Mouse (Mus musculus): ENCODE results near the gene Ifna15. TPM values are rescaled to one million over a fixed set of nuclear protein-coding genes. Genes with fewer than 3 reads are reported as not detected.

The Ifna15 gene
- polyA plus RNA-seq, 1 experiment from 2014 or later: not detected

DNA sequence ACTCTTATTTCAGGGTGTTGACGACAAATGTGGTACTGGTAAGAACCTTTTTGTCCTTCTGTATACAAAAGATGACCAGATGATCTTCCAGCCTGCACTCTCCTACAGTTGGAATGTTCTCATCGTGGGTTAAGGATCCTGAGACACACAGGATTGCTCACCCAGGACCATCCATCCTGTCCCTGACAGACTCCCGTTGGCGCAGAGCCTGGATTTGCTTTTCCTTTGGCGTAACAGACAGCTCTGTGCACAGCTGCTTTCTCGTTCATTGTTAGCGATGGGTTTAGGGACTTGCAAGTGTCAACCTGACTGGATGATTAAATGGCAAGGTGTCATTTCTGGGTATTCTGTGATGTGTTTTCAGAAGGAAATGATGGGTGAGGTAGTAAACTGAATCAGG is 21.4 kb downstream of the Ifna15 start:
- Histone ChIP-seq H3K27ac (ENCODE audit: low read length) (peak overlapping the region; percentile 56; the same call in 1 of the 2 replicates), H3K9me3 (ENCODE audit: control insufficient read depth, low read length) (no peaks in the 10 kb centered on the region), H3K9ac (ENCODE audit: low read length) (no peak overlapping the region), H3K4me2 (ENCODE audit: low read depth, low read length) (no peak overlapping the region; the same call in 1 of the 2 replicates), H3K36me3 (ENCODE audit: control insufficient read depth, insufficient read depth, low read length) (no peaks in the 10 kb centered on the region), H3K4me1 (replicated peaks; ENCODE audit: control insufficient read depth, insufficient read depth, low read length) (peaks cover 10% of the 10 kb centered on the region), H3K27me3 (ENCODE audit: control insufficient read depth, insufficient read depth, low read depth, low read length) (no peaks in the 10 kb centered on the region), H3K4me3 (ENCODE audit: low read length) (no peak overlapping the region)
- WGBS: 27% methylated on average over 7 of the region's 7 CpGs
- peak; percentile 73 for ATAC-seq (ENCODE audit: low read depth)

DNA sequence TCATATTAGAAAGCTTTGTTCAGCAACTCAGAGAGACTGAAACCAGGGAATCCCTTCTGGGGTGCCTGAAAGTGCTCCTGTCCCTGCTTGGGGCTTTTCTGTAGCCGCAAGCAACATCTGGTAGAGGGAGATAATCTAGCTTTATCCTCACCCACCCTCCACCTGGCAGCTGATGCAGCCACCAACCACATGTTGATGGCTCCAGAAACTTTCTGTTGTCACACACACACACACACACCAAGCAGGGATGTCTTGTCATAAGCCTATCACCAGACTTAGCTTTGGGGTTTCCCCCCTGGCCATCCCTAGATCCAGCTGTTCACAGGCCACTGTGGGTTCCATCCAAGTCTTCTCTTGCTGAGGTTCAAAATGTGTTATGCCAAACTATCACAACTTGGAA is 22.3 kb downstream of the Ifna15 start:
- H3K27me3 ChIP-seq (ENCODE audit: control insufficient read depth, insufficient read depth, low read depth, low read length): no peaks in the 10 kb centered on the region
- H3K4me1 ChIP-seq (replicated peaks; ENCODE audit: control insufficient read depth, insufficient read depth, low read length): peaks cover 10% of the 10 kb centered on the region
- H3K27ac ChIP-seq (ENCODE audit: low read length): no peak overlapping the region
- H3K4me2 ChIP-seq (ENCODE audit: low read depth, low read length): no peak overlapping the region
- H3K4me3 ChIP-seq (ENCODE audit: low read length): no peak overlapping the region
- H3K36me3 ChIP-seq (ENCODE audit: control insufficient read depth, insufficient read depth, low read length): no peaks in the 10 kb centered on the region
- 94% methylated on average over 1 of the region's 1 CpGs for WGBS
- H3K9me3 ChIP-seq (ENCODE audit: control insufficient read depth, low read length): no peaks in the 10 kb centered on the region
- no peak for ATAC-seq (ENCODE audit: low read depth)
- H3K9ac ChIP-seq (ENCODE audit: low read length): no peak overlapping the region

- Histone ChIP-seq H3K4me2 (ENCODE audit: low read depth, low read length) (no peak overlapping the region), H3K27ac (ENCODE audit: low read length) (no peak overlapping the region), H3K9me3 (ENCODE audit: control insufficient read depth, low read length) (no peaks in the 10 kb centered on the region), H3K9ac (ENCODE audit: low read length) (no peak overlapping the region), H3K4me3 (ENCODE audit: low read length) (no peak overlapping the region), H3K4me1 (replicated peaks; ENCODE audit: control insufficient read depth, insufficient read depth, low read length) (peaks cover 10% of the 10 kb centered on the region), H3K27me3 (ENCODE audit: control insufficient read depth, insufficient read depth, low read depth, low read length) (no peaks in the 10 kb centered on the region), H3K36me3 (ENCODE audit: control insufficient read depth, insufficient read depth, low read length) (no peaks in the 10 kb centered on the region)
- no peak for ATAC-seq (ENCODE audit: low read depth)
- WGBS: 59% methylated on average over 1 of the region's 1 CpGs
Observed at GRCm38 (mm10) chr4:88534903-88535302, 23.1 kb downstream of the Ifna15 start.

- Histone ChIP-seq H3K27ac (ENCODE audit: low read length) (no peak overlapping the region), H3K36me3 (ENCODE audit: control insufficient read depth, insufficient read depth, low read length) (no peaks in the 10 kb centered on the region), H3K27me3 (ENCODE audit: control insufficient read depth, insufficient read depth, low read depth, low read length) (no peaks in the 10 kb centered on the region), H3K9me3 (ENCODE audit: control insufficient read depth, low read length) (no peaks in the 10 kb centered on the region), H3K9ac (ENCODE audit: low read length) (no peak overlapping the region), H3K4me1 (replicated peaks; ENCODE audit: control insufficient read depth, insufficient read depth, low read length) (peaks cover 10% of the 10 kb centered on the region), H3K4me2 (ENCODE audit: low read depth, low read length) (no peak overlapping the region), H3K4me3 (ENCODE audit: low read length) (no peak overlapping the region)
- ATAC-seq (ENCODE audit: low read depth): no peak
- 95% methylated on average over 2 of the region's 2 CpGs for WGBS
Observed at GRCm38 (mm10) chr4:88533499-88533898, 24.5 kb downstream of the Ifna15 start.

GRCm38 (mm10) chr4:88530892-88531291 is 27.2 kb downstream of the Ifna15 start:
- Histone ChIP-seq H3K4me1 (replicated peaks; ENCODE audit: control insufficient read depth, insufficient read depth, low read length) (no peaks in the 10 kb centered on the region), H3K27ac (ENCODE audit: low read length) (no peak overlapping the region), H3K36me3 (ENCODE audit: control insufficient read depth, insufficient read depth, low read length) (no peaks in the 10 kb centered on the region), H3K4me2 (ENCODE audit: low read depth, low read length) (no peak overlapping the region), H3K4me3 (ENCODE audit: low read length) (no peak overlapping the region), H3K27me3 (ENCODE audit: control insufficient read depth, insufficient read depth, low read depth, low read length) (no peaks in the 10 kb centered on the region), H3K9ac (ENCODE audit: low read length) (no peak overlapping the region), H3K9me3 (ENCODE audit: control insufficient read depth, low read length) (no peaks in the 10 kb centered on the region)
- 48% methylated on average over 2 of the region's 2 CpGs for WGBS
- no peak for ATAC-seq (ENCODE audit: low read depth)

- Histone ChIP-seq H3K4me2 (ENCODE audit: low read depth, low read length) (no peak overlapping the region), H3K27ac (ENCODE audit: low read length) (no peak overlapping the region), H3K36me3 (ENCODE audit: control insufficient read depth, insufficient read depth, low read length) (no peaks in the 10 kb centered on the region), H3K9me3 (ENCODE audit: control insufficient read depth, low read length) (no peaks in the 10 kb centered on the region), H3K27me3 (ENCODE audit: control insufficient read depth, insufficient read depth, low read depth, low read length) (no peaks in the 10 kb centered on the region), H3K4me3 (ENCODE audit: low read length) (no peak overlapping the region), H3K9ac (ENCODE audit: low read length) (no peak overlapping the region), H3K4me1 (replicated peaks; ENCODE audit: control insufficient read depth, insufficient read depth, low read length) (no peaks in the 10 kb centered on the region)
- 80% methylated on average over 4 of the region's 4 CpGs for WGBS
- ATAC-seq (ENCODE audit: low read depth): no peak
Observed at GRCm38 (mm10) chr4:88530271-88530670, 27.8 kb downstream of the Ifna15 start.

DNA sequence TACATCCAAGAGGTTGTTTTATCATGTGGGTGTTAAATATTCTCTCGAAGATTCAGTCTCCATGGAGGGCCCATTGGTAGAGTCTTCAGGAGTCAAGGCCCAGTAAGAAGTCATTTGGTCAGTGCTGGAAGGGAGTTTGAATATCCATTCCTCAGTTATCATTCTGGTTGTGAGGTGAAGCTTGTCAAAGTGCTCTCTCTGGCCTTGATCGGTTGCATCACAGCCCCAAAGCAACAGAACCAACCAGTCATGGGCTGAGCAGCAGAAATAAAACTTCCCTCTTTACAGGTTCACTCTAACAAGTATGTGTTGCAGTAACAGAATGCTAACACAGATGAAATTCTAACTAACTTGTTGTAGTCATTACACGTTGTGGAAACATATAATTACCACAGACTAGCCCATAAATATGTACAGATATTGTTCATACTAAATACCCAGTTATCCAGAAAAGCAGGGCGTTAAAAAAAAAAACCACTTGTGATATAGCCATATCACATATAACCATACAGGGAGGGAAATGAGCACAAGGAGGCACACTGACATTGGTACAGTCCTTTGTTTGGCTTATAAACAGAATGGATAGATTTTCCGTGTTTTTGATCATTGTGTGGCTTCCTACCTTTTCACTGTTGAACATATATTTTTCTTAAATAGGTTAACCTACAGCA is 31.5 kb downstream of the Ifna15 start:
- WGBS: 76% methylated on average over 5 of the region's 5 CpGs
- Histone ChIP-seq H3K9me3 (ENCODE audit: control insufficient read depth, low read length) (no peaks in the 10 kb centered on the region), H3K36me3 (ENCODE audit: control insufficient read depth, insufficient read depth, low read length) (no peaks in the 10 kb centered on the region), H3K4me2 (ENCODE audit: low read depth, low read length) (no peak overlapping the region), H3K4me3 (ENCODE audit: low read length) (no peak overlapping the region), H3K9ac (ENCODE audit: low read length) (no peak overlapping the region), H3K27me3 (ENCODE audit: control insufficient read depth, insufficient read depth, low read depth, low read length) (no peaks in the 10 kb centered on the region), H3K4me1 (replicated peaks; ENCODE audit: control insufficient read depth, insufficient read depth, low read length) (no peaks in the 10 kb centered on the region), H3K27ac (ENCODE audit: low read length) (no peak overlapping the region)
- ATAC-seq (ENCODE audit: low read depth): no peak

- no peak for ATAC-seq (ENCODE audit: low read depth)
- no peaks in the 10 kb centered on the region for H3K4me1 ChIP-seq (replicated peaks; ENCODE audit: control insufficient read depth, insufficient read depth, low read length)
- 74% methylated on average over 3 of the region's 3 CpGs for WGBS
- H3K27me3 ChIP-seq (ENCODE audit: control insufficient read depth, insufficient read depth, low read depth, low read length): no peaks in the 10 kb centered on the region
- no peak overlapping the region for H3K4me3 ChIP-seq (ENCODE audit: low read length)
- no peak overlapping the region for H3K4me2 ChIP-seq (ENCODE audit: low read depth, low read length)
- no peak overlapping the region for H3K9ac ChIP-seq (ENCODE audit: low read length)
- no peaks in the 10 kb centered on the region for H3K9me3 ChIP-seq (ENCODE audit: control insufficient read depth, low read length)
- H3K27ac ChIP-seq (ENCODE audit: low read length): no peak overlapping the region
- H3K36me3 ChIP-seq (ENCODE audit: control insufficient read depth, insufficient read depth, low read length): no peaks in the 10 kb centered on the region
Observed at GRCm38 (mm10) chr4:88525393-88525792, 32.7 kb downstream of the Ifna15 start.

DNA sequence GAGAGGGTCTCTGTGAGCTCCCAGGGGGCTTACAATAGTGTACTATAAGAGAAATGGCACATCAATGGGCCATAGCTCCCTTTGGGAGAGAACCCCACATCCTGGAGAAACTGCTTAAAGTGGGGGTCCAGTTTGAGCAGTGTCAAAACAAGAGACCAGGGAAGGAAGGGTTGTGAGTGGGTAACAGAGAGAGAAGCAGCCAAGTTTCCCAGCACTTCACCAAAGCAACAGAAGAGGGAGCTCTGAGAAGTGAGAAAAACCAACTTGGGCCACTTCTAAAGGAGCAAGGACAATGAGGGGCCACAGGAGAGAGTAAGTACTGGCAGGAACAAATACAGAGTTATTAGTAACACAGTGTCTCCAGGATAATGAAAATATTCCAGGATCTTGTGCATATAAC is 34.8 kb downstream of the Ifna15 start:
- no peaks in the 10 kb centered on the region for H3K9me3 ChIP-seq (ENCODE audit: control insufficient read depth, low read length)
- no peaks in the 10 kb centered on the region for H3K4me1 ChIP-seq (replicated peaks; ENCODE audit: control insufficient read depth, insufficient read depth, low read length)
- H3K27me3 ChIP-seq (ENCODE audit: control insufficient read depth, insufficient read depth, low read depth, low read length): no peaks in the 10 kb centered on the region
- no peak overlapping the region for H3K9ac ChIP-seq (ENCODE audit: low read length)
- no peak overlapping the region for H3K4me3 ChIP-seq (ENCODE audit: low read length)
- H3K27ac ChIP-seq (ENCODE audit: low read length): no peak overlapping the region
- H3K4me2 ChIP-seq (ENCODE audit: low read depth, low read length): no peak overlapping the region
- no peak for ATAC-seq (ENCODE audit: low read depth)
- H3K36me3 ChIP-seq (ENCODE audit: control insufficient read depth, insufficient read depth, low read length): no peaks in the 10 kb centered on the region

DNA sequence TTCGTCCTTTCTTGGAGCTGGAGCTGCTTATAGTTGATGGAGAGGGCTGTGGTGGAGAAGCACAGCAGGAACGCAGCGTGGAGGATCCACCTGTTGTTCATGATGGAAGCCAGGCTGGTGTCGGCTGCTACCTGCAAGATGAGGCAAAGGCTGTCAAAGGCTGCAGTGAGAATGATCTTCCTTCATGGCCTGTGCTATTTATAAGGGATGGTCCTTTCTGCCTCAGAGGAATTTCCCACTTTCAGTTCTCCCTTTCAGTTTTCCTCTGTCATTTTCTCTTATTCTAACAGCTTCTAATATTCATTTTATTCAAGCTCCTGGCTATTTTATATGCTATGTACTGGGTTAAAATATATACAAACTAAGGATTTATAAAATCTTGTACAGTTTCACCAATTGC is 35.4 kb downstream of the Ifna15 start, which contains the start of gene Ifnb1:
Ifnb1 (minus strand) TSS at position 101 of the 400 bp plus-strand sequence.
- 76% methylated on average over 4 of the region's 4 CpGs for WGBS
- ATAC-seq (ENCODE audit: low read depth): no peak
- no peak within 1 kb of the TSS for H3K27ac ChIP-seq (ENCODE audit: low read length)
- H3K27me3 ChIP-seq (ENCODE audit: control insufficient read depth, insufficient read depth, low read depth, low read length): no peaks in the 10 kb centered on the region
- H3K9me3 ChIP-seq (ENCODE audit: control insufficient read depth, low read length): no peaks in the 10 kb centered on the region
- H3K9ac ChIP-seq (ENCODE audit: low read length): no peak within 1 kb of the TSS
- H3K4me2 ChIP-seq (ENCODE audit: low read depth, low read length): no peak within 1 kb of the TSS
- no peaks in the 10 kb centered on the region for H3K4me1 ChIP-seq (replicated peaks; ENCODE audit: control insufficient read depth, insufficient read depth, low read length)
- H3K36me3 ChIP-seq (ENCODE audit: control insufficient read depth, insufficient read depth, low read length): no peaks in the 10 kb centered on the region
- no peak within 1 kb of the TSS for H3K4me3 ChIP-seq (ENCODE audit: low read length)

Data from lung, embryonic 16.5 days (tissue).